Mouse (Mus musculus): ENCODE results near the gene 9430097D07Rik.

9430097D07Rik gene

DNA sequence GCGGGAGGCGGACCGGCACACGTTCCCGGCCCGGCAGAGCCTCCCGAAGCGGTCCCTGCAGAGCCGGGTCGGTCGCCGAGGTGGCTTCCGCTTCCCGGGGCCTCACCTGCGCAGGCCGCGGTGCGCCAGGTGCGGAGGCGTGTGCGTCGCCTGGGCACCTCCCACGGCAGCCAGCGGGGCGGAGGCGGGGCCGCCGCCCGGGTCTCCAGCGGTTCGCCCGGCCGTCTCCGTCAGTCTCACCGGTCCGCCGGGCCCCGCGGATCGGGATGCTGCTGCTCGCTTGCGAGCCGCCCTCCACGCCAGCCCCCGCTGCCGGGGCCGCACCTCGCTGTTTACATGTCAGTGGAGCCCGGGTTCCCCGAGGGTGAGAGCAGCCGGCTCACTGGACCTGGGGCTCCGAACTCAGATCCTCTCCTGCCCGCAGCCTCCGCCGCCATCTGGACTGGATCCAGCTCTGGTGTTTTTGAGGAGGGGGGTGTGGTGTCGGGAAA lies 39.9 kb downstream of the 9430097D07Rik start:
- DNase-seq (ENCODE audit: low read depth, low spot score): peak; percentile 92

GRCm38 (mm10) chr2:32534733-32535471 lies 40.6 kb downstream of the 9430097D07Rik start, which contains the start of gene Fam102a:
Fam102a (plus strand) TSS chr2:32535332.
- peak; percentile 98 for DNase-seq (ENCODE audit: low read depth, low spot score)

DNA sequence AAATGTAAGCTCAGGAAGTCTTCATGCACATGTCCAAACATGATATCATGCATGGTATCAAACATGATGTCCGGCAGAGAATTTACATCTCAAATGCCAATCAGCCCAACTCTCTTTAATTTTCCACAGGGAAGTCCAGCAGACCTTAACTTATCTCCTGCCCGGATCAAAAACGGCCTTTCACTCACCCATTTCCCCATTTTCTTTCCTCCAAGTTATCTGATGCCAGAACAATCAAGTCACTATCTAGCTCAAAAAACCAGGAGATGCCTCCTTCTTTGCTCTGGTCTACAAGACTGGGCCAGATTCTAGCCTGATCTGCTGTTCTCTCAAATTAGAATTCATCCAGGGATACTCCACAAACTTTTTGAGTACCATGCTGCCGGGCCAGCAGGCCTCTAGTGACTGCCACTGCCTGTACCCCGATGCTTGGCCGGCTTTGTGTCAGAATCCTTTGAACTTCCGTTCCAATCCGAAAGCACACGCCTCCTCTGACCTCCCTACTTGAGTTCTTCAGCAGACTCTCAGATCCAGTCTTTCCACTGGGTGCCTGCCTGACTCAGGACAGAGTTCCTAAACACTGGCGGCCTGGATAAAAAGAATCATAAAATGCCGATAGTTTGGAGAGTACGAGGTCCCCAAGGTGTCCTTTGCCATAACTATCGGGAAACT lies 41.3 kb downstream of the 9430097D07Rik start:
- peak; percentile 72 for DNase-seq (ENCODE audit: low read depth, low spot score)

DNA sequence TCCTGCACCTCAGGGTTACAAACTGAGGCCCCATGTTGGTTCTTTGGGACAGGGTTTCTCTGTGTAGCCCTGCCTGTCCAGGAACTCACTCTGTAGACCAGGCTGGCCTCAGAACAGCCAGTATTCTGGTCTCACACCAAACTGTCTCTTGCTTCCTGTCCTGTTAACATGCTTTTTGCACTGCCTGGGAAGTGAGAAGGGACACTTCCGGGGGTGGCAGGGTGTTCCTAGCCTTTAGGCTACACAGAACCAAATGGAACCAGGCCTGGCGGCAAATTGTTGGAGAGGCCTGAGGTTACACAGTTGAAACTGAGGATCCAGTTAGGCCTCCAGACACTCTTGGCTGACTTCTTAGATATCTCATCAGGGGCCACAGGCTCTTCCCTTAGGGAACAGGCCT lies 42.3 kb downstream of the 9430097D07Rik start:
- DNase-seq (ENCODE audit: low read depth, low spot score): no peak

GRCm38 (mm10) chr2:32530479-32530878 lies 45.0 kb downstream of the 9430097D07Rik start:
- DNase-seq (ENCODE audit: low read depth, low spot score): no peak

- DNase-seq (ENCODE audit: low read depth, low spot score): no peak
These were observed 47.2 kb downstream of the 9430097D07Rik start for GRCm38 (mm10) chr2:32528326-32528725.

- no peak for DNase-seq (ENCODE audit: low read depth, low spot score)
These were observed 48.0 kb downstream of the 9430097D07Rik start for GRCm38 (mm10) chr2:32527468-32527966.

GRCm38 (mm10) chr2:32525816-32526215 lies 49.7 kb downstream of the 9430097D07Rik start:
- no peak for DNase-seq (ENCODE audit: low read depth, low spot score)

DNA sequence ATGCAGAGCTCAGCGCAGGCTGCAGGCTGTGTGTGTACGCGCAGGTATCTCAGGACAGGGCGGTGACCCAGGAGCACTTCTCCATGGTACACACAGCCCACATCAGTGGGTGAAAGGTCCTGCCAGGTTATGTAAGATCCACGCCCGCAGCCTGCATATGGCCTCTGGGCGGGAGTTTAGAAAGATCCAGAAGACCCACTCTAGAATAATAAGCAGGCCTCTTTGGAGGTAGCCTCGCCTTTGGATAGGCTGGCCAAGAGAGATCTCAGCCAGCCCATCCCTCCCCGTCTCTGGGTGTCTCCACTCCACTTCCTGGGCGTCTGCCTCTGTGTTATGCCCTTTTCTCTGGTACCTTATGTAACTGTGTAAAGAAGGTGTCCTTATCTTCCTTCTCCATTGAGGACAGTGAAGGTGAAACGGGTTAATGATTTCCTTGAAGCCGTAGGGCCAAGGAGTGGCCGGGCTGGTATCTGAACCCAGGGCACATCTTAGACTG lies 50.9 kb downstream of the 9430097D07Rik start:
- no peak for DNase-seq (ENCODE audit: low read depth, low spot score)

Data from CD4-positive helper T cell, adult 2 months (primary cell).